Mouse (Mus musculus) embryonic fibroblast, embryonic 13.5 days (primary cell): ENCODE results near the gene Nudt16l1. TPM values are rescaled to one million over a fixed set of nuclear protein-coding genes. Genes with fewer than 3 reads are reported as not detected.

Experiments
- H3K27ac ChIP-seq: 2 replicates; pipeline ENCODE4 v1.5.1; 2012; ENCODE audit warnings: low read length, control low read depth, inconsistent platforms; ENCODE audit not compliant: insufficient read depth
- H3K4me1 ChIP-seq: 2 replicates; pipeline ENCODE4 v1.6.1; 2011; ENCODE audit warnings: low read length; ENCODE audit not compliant: control insufficient read depth, insufficient read depth
- H3K4me3 ChIP-seq: 2 replicates; pipeline ENCODE4 v1.5.1; 2011; ENCODE audit warnings: mild to moderate bottlenecking, control low read depth, low read length; ENCODE audit not compliant: insufficient read depth
- CTCF ChIP-seq: IDR thresholded peaks from 2 replicates; pipeline ENCODE4 v1.5.1; 2011; ENCODE audit warnings: mild to moderate bottlenecking, control low read depth, low read length, moderate library complexity, borderline replicate concordance; ENCODE audit not compliant: insufficient read depth
- POLR2A ChIP-seq: IDR thresholded peaks from 2 replicates; pipeline ENCODE4 v1.6.1; 2011; ENCODE audit warnings: low read depth, mild to moderate bottlenecking, control low read depth, low read length, moderate library complexity
- polyA plus RNA-seq: library from polyadenylated mRNA; stranded (reverse); fragments of >200 nt; gene quantifications from 2 replicates; pipeline ENCODE4 v1.2.4, GENCODE M21; 2011; ENCODE audit warnings: low read depth; ENCODE audit not compliant: missing spikeins, insufficient read length

Nudt16l1 gene
- polyA plus RNA-seq, 1 experiment, result 27.5 TPM

GRCm38 (mm10) chr16:4935931-4936703 lies 2.4 kb upstream of the Nudt16l1 start:
- no peak overlapping the region for H3K4me3 ChIP-seq
- H3K27ac ChIP-seq, result no peak overlapping the region
- no peaks in the 10 kb centered on the region for H3K4me1 ChIP-seq
- TF ChIP-seq CTCF (no peak), POLR2A (no peak)

DNA sequence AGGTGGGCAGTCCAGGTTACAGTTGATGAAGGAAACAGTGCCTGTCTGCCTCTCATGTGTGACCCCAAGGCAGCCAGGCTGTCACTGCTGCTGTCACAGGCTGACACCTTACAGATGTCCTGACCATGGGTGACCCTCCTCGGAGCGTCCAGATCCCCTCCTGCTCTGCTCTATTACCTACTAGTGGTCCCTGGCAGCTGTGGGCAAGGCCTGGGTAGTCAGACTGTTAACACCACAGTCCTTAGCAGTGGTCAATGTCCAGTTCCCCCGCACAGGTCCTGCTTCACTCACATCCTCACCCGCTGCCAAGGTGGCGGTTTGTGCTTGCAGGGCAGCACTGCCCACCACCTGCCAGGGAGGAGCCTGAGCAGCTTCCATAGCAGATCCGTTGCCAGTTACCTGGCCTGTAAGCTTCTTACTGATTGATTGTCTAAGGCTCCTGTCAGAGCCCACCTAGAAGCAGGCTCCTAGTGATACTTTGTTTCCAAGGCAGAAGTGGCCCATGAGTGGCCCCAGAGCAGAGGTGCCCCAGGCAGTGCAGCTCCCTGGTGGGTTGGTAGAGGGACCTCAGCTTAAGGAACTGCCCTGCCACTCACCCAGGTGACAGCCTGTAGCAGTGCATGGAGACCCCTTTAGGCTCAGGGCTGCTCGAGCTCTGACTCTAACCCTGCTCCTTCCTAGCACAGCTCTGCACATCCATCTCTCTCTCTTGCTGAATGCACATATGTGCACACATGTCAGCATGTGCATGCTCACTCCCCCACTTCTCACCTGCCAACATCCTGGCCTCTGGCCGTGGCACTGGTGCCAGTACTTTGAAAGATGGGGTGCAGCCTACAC lies 990 bp upstream of the Nudt16l1 start:
- TF ChIP-seq POLR2A (no peak), CTCF (no peak)
- Histone ChIP-seq H3K27ac (no peak overlapping the region), H3K4me1 (no peaks in the 10 kb centered on the region), H3K4me3 (no peak overlapping the region)

- TF ChIP-seq CTCF, result no peak
- peak; percentile 93 for TF ChIP-seq POLR2A
- peak overlapping the region; percentile 71 for H3K4me3 ChIP-seq
- no peak overlapping the region for H3K27ac ChIP-seq
- H3K4me1 ChIP-seq, result no peaks in the 10 kb centered on the region
Observed at GRCm38 (mm10) chr16:4938989-4939388, 428 bp downstream of the Nudt16l1 start.

DNA sequence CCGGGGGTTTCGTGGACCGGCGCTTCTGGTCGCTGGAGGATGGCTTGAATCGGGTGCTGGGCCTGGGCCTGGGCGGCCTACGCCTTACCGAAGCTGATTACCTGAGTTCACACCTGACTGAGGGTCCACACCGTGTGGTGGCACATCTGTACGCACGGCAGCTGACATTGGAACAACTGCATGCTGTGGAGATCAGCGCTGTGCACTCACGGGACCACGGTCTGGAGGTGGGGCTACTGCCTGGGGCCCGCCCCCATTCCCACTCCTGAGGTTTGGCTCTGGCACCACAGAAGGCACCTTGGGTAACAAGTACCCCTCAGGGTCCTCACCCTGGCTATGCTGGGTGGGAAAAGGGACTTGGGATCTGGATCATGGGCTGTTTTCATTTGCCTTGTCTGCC lies 851 bp downstream of the Nudt16l1 start:
- TF ChIP-seq POLR2A, result peak; percentile 81
- no peak for TF ChIP-seq CTCF
- peak overlapping the region; percentile 71 for H3K4me3 ChIP-seq
- no peak overlapping the region for H3K27ac ChIP-seq
- H3K4me1 ChIP-seq, result no peaks in the 10 kb centered on the region

- Histone ChIP-seq H3K4me1 (no peaks in the 10 kb centered on the region), H3K4me3 (no peak overlapping the region), H3K27ac (no peak overlapping the region)
- TF ChIP-seq POLR2A (no peak), CTCF (no peak)
Observed at GRCm38 (mm10) chr16:4940311-4940850, 1.8 kb downstream of the Nudt16l1 start.

- H3K4me3 ChIP-seq, result no peak overlapping the region
- H3K4me1 ChIP-seq, result no peaks in the 10 kb centered on the region
- TF ChIP-seq CTCF (no peak), POLR2A (no peak)
- H3K27ac ChIP-seq, result no peak overlapping the region
Observed at GRCm38 (mm10) chr16:4941016-4941415, 2.5 kb downstream of the Nudt16l1 start.

- Histone ChIP-seq H3K4me1 (no peaks in the 10 kb centered on the region), H3K4me3 (no peak overlapping the region), H3K27ac (no peak overlapping the region)
- TF ChIP-seq POLR2A, result no peak
- no peak for TF ChIP-seq CTCF
Observed at GRCm38 (mm10) chr16:4942868-4943267, 4.3 kb downstream of the Nudt16l1 start.

DNA sequence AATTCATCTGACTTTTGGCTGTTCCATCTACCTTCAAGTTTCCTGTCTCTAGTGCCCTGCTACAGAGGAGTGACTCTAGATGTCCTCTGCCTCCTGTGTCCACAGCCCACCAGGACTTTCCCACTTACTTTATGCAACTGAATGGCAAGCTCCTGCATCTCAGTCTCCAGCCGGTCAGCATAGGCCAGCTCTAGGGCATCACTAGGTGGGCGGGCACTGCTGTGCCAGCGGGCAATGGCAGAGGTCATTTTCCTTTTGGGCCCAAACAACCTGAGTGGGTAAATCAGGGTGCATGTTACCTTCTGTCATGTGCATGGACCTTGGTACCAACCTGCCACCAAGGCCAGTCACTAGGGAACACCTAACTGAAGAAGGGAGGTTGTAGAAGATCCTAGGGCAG lies 4.9 kb downstream of the Nudt16l1 start:
- Histone ChIP-seq H3K4me1 (no peaks in the 10 kb centered on the region), H3K27ac (no peak overlapping the region), H3K4me3 (no peak overlapping the region)
- no peak for TF ChIP-seq POLR2A
- TF ChIP-seq CTCF, result no peak

DNA sequence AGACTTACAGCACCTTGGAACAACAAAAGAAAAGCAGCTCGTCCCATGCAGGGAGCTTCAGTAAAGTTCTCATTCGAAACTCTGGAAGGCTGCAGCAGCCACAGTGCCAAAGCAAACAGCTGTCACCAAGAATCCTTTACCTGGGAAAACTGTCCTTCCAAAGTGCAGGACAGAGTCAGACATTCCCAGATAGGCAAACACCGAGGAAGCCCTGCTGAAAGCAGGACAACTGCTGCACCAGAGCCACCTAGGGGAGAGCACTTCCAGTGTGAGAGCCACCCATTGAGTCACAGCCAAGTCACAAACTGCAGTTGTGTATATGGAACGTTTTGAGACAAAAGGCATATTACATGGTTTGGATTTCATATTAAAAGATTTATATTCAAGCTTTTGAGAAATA lies 6.9 kb downstream of the Nudt16l1 start:
- H3K4me3 ChIP-seq, result no peak overlapping the region
- H3K27ac ChIP-seq, result no peak overlapping the region
- TF ChIP-seq POLR2A (no peak), CTCF (no peak)
- no peaks in the 10 kb centered on the region for H3K4me1 ChIP-seq

DNA sequence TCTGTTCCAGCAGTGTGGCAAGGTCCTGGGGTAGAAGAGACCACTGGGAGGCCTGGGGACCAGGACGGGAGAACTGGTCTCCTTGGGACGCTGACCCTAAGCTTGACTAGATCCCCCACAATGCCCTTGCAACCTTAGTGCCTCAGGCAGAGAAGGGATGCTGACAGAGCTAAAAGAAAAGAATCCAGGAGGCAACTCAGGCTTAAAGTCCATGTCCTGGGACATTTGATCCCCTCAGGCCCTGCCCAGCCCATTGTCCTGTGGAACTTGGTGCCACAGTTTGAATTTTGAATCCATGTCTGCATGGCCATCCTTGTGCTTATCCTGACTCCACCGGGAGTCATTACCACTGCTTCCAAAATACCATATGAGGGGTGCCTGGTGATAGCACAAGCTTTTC lies 7.6 kb downstream of the Nudt16l1 start:
- TF ChIP-seq CTCF, result no peak
- TF ChIP-seq POLR2A, result no peak

More for the DNA sequence above, 7.6 kb downstream of the Nudt16l1 start:
- Histone ChIP-seq H3K4me1 (no peaks in the 10 kb centered on the region), H3K4me3 (no peak overlapping the region), H3K27ac (no peak overlapping the region)
